Mouse (Mus musculus): ENCODE measurements around the gene Medag.

The Medag gene

GRCm38 (mm10) chr5:149411509-149412193 is at the start of gene Medag:
Medag (plus strand) TSS chr5:149411749.
- no peak for DNase-seq (ENCODE audit: low read depth)

GRCm38 (mm10) chr5:149362626-149363025 is 48.9 kb upstream of the Medag start:
- no peak for DNase-seq (ENCODE audit: low read depth)

GRCm38 (mm10) chr5:149363903-149364755 is 47.4 kb upstream of the Medag start:
- DNase-seq (ENCODE audit: low read depth) = no peak

- no peak for DNase-seq (ENCODE audit: low read depth)
Measured at GRCm38 (mm10) chr5:149367011-149367410, 44.5 kb upstream of the Medag start.

GRCm38 (mm10) chr5:149367544-149368466 is 43.7 kb upstream of the Medag start:
- peak; percentile 39 for DNase-seq (ENCODE audit: low read depth)

GRCm38 (mm10) chr5:149368575-149369312 is 42.8 kb upstream of the Medag start:
- DNase-seq (ENCODE audit: low read depth) = no peak

- DNase-seq (ENCODE audit: low read depth) = no peak
Measured at GRCm38 (mm10) chr5:149369373-149370035, 42.0 kb upstream of the Medag start.

- no peak for DNase-seq (ENCODE audit: low read depth)
Measured at GRCm38 (mm10) chr5:149372018-149372417, 39.5 kb upstream of the Medag start.

- no peak for DNase-seq (ENCODE audit: low read depth)
Measured at GRCm38 (mm10) chr5:149373224-149373623, 38.3 kb upstream of the Medag start.

- DNase-seq (ENCODE audit: low read depth) = peak; percentile 18
Measured at GRCm38 (mm10) chr5:149374026-149374425, 37.5 kb upstream of the Medag start.

- DNase-seq (ENCODE audit: low read depth) = no peak
Measured at GRCm38 (mm10) chr5:149375074-149375888, 36.3 kb upstream of the Medag start.

- peak; percentile 84 for DNase-seq (ENCODE audit: low read depth)
Measured at GRCm38 (mm10) chr5:149375889-149376212, 35.7 kb upstream of the Medag start.

GRCm38 (mm10) chr5:149376367-149376766 is 35.2 kb upstream of the Medag start:
- no peak for DNase-seq (ENCODE audit: low read depth)

GRCm38 (mm10) chr5:149377253-149377652 is 34.3 kb upstream of the Medag start:
- no peak for DNase-seq (ENCODE audit: low read depth)

- DNase-seq (ENCODE audit: low read depth) = no peak
Measured at GRCm38 (mm10) chr5:149378566-149378965, 33.0 kb upstream of the Medag start.

GRCm38 (mm10) chr5:149379131-149379784 is 32.3 kb upstream of the Medag start:
- no peak for DNase-seq (ENCODE audit: low read depth)

GRCm38 (mm10) chr5:149379861-149380260 is 31.7 kb upstream of the Medag start:
- DNase-seq (ENCODE audit: low read depth) = no peak

- DNase-seq (ENCODE audit: low read depth) = no peak
Measured at GRCm38 (mm10) chr5:149380388-149380916, 31.1 kb upstream of the Medag start.

- no peak for DNase-seq (ENCODE audit: low read depth)
Measured at GRCm38 (mm10) chr5:149381948-149382347, 29.6 kb upstream of the Medag start.
